Mouse (Mus musculus) midbrain, embryonic 11.5 days (tissue): ENCODE data around the gene 2010300C02Rik. TPM values are rescaled to one million over a fixed set of nuclear protein-coding genes. Genes with fewer than 3 reads are reported as not detected.

Experiments
- ATAC-seq: fragments of 200-750 bp; cut with Nextera tagmentation; 2 replicates; pipeline ENCODE4 v1.8.0; 2017; ENCODE audit warnings: moderate TSS enrichment, moderate library complexity; ENCODE audit not compliant: low FRiP score
- DNase-seq: peaks from one replicate; pipeline ENCODE4 v3.0.0; 2015; ENCODE audit warnings: low spot score; ENCODE audit errors: missing footprints
- H3K27ac ChIP-seq: fragments of 300-500 bp; sonication (generic); 2 replicates; pipeline ENCODE4 v1.5.1; 2014; ENCODE audit warnings: low read depth, low read length
- H3K27me3 ChIP-seq: fragments of 300-500 bp; sonication (generic); 2 replicates; pipeline ENCODE4 v1.6.1; 2014; ENCODE audit warnings: mild to moderate bottlenecking, low read length, moderate library complexity, mixed read lengths; ENCODE audit not compliant: control insufficient read depth, insufficient read depth
- H3K36me3 ChIP-seq: fragments of 300-500 bp; sonication (generic); 2 replicates; pipeline ENCODE4 v1.6.1; 2014; ENCODE audit warnings: mild to moderate bottlenecking, low read length, moderate library complexity, mixed read lengths; ENCODE audit not compliant: control insufficient read depth, insufficient read depth
- H3K4me1 ChIP-seq: fragments of 300-500 bp; sonication (generic); 2 replicates; pipeline ENCODE4 v1.6.1; 2014; ENCODE audit warnings: low read length; ENCODE audit not compliant: control insufficient read depth, insufficient read depth
- H3K4me2 ChIP-seq: fragments of 300-500 bp; sonication (generic); 2 replicates; pipeline ENCODE4 v1.6.1; 2014; ENCODE audit warnings: mild to moderate bottlenecking, moderate library complexity
- H3K4me3 ChIP-seq: fragments of 300-500 bp; sonication (generic); 2 replicates; pipeline ENCODE4 v1.5.1; 2014; ENCODE audit warnings: low read depth, low read length
- H3K9ac ChIP-seq: fragments of 300-500 bp; sonication (generic); 2 replicates; pipeline ENCODE4 v1.6.1; 2014; ENCODE audit warnings: low read length
- H3K9me3 ChIP-seq: fragments of 300-500 bp; sonication (generic); 2 replicates; pipeline ENCODE4 v1.6.1; 2016; ENCODE audit warnings: low read length; ENCODE audit not compliant: control insufficient read depth
- WGBS: fragments of 180-500 bp; shearing (Covaris S2); extraction: QIAGEN DNeasy Blood & Tissue Kit; methylation state at CpG from one replicate; pipeline ENCODE4 v1.1.7; 2014; 5-methylcytosine and 5-hydroxymethylcytosine counted together
- polyA plus RNA-seq: library from polyadenylated mRNA; unstranded; fragments of >200 nt; fragmentation: Nextera tagmentation; extraction: Ambion mirVana; gene quantifications from 2 replicates; pipeline ENCODE4 v1.2.1, GENCODE M21; 2014

2010300C02Rik gene
- polyA plus RNA-seq, 1 experiment from 2014 or later: 0.61 TPM

- Histone ChIP-seq H3K9me3 (no peaks in the 10 kb centered on the region), H3K36me3 (no peaks in the 10 kb centered on the region), H3K9ac (no peak overlapping the region), H3K27me3 (no peaks in the 10 kb centered on the region), H3K4me3 (no peak overlapping the region), H3K4me1 (no peaks in the 10 kb centered on the region), H3K27ac (no peak overlapping the region), H3K4me2 (no peak overlapping the region)
- ATAC-seq: no peak
- DNase-seq: no peak
- 88% methylated on average over 10 of the region's 10 CpGs for WGBS
Observed at GRCm38 (mm10) chr1:37630412-37631210, 89.3 kb downstream of the 2010300C02Rik start.

- no peak for ATAC-seq
- Histone ChIP-seq H3K27me3 (no peaks in the 10 kb centered on the region), H3K36me3 (no peaks in the 10 kb centered on the region), H3K9me3 (no peaks in the 10 kb centered on the region), H3K4me3 (no peak overlapping the region), H3K9ac (no peak overlapping the region), H3K27ac (no peak overlapping the region), H3K4me2 (no peak overlapping the region), H3K4me1 (no peaks in the 10 kb centered on the region)
- WGBS: 93% methylated on average over 5 of the region's 5 CpGs
- DNase-seq: no peak
Observed at GRCm38 (mm10) chr1:37629876-37630275, 90.0 kb downstream of the 2010300C02Rik start.

GRCm38 (mm10) chr1:37628749-37629148 is 91.1 kb downstream of the 2010300C02Rik start:
- DNase-seq (no peak), ATAC-seq (no peak)
- H3K27ac ChIP-seq: no peak overlapping the region
- H3K27me3 ChIP-seq: no peaks in the 10 kb centered on the region
- H3K9me3 ChIP-seq: no peaks in the 10 kb centered on the region
- H3K36me3 ChIP-seq: no peaks in the 10 kb centered on the region
- no peak overlapping the region for H3K4me3 ChIP-seq
- H3K4me2 ChIP-seq: no peak overlapping the region
- WGBS: 73% methylated on average over 6 of the region's 6 CpGs
- no peak overlapping the region for H3K9ac ChIP-seq
- H3K4me1 ChIP-seq: no peaks in the 10 kb centered on the region

GRCm38 (mm10) chr1:37624185-37624584 is 95.7 kb downstream of the 2010300C02Rik start:
- H3K9ac ChIP-seq: no peak overlapping the region
- no peaks in the 10 kb centered on the region for H3K27me3 ChIP-seq
- no peak overlapping the region for H3K4me3 ChIP-seq
- DNase-seq (no peak), ATAC-seq (no peak)
- H3K9me3 ChIP-seq: no peaks in the 10 kb centered on the region
- no peaks in the 10 kb centered on the region for H3K4me1 ChIP-seq
- no peak overlapping the region for H3K27ac ChIP-seq
- 86% methylated on average over 17 of the region's 17 CpGs for WGBS
- no peak overlapping the region for H3K4me2 ChIP-seq
- no peaks in the 10 kb centered on the region for H3K36me3 ChIP-seq

- H3K27ac ChIP-seq: no peak overlapping the region
- no peaks in the 10 kb centered on the region for H3K9me3 ChIP-seq
- H3K4me3 ChIP-seq: no peak overlapping the region
- DNase-seq (no peak), ATAC-seq (no peak)
- H3K36me3 ChIP-seq: no peaks in the 10 kb centered on the region
- H3K27me3 ChIP-seq: no peaks in the 10 kb centered on the region
- no peak overlapping the region for H3K9ac ChIP-seq
- 80% methylated on average over 6 of the region's 6 CpGs for WGBS
- H3K4me2 ChIP-seq: no peak overlapping the region
- no peaks in the 10 kb centered on the region for H3K4me1 ChIP-seq
Observed at GRCm38 (mm10) chr1:37622049-37622448, 97.8 kb downstream of the 2010300C02Rik start.

- H3K9me3 ChIP-seq: no peaks in the 10 kb centered on the region
- peaks cover 2% of the 10 kb centered on the region; the same call in 1 of the 2 replicates for H3K4me1 ChIP-seq
- H3K9ac ChIP-seq: no peak overlapping the region
- no peak for DNase-seq
- 83% methylated on average over 1 of the region's 1 CpGs for WGBS
- H3K4me2 ChIP-seq: no peak overlapping the region
- no peaks in the 10 kb centered on the region for H3K36me3 ChIP-seq
- no peak overlapping the region for H3K4me3 ChIP-seq
- no peaks in the 10 kb centered on the region for H3K27me3 ChIP-seq
- no peak for ATAC-seq
- H3K27ac ChIP-seq: no peak overlapping the region
Observed at GRCm38 (mm10) chr1:37619542-37619941, 100.3 kb downstream of the 2010300C02Rik start.

DNA sequence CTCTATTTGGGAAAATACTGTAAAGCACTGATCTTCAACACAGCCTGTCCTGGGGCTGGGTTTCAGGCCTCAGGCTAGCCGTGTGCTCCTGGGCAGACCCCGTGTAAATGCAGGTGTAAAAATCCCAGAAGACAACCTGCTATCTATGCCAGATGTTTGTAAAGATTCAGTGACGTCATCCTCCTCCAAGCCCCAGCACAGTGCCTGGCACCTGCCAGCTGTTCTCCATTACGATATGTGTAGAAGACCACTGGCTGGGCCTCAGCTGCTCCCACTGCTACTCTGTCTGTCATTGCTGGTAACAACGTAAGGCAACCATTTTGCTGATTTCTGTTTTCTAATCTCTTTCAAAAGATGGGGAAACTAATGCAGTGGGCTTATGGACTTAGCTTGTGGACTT is 102.8 kb downstream of the 2010300C02Rik start:
- ATAC-seq: no peak

DNA sequence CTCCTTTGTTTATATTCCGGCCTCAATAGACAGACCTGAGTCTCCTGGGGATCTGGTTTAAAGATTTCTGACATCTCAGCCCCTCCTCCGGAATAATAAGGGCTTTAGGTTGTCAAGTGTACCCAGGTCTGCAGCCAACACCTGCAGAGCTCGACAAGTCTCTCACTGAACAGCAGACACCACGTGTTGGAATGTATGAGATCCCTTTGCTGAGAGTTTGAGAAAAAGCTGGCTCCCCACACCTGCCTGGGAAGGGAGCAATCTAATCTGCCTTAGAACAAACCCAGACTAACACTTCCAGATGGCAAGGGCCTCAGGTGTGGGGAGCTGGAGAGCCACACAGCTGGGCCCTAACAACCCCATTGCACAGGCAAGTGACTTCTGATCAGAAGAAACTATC is 103.3 kb downstream of the 2010300C02Rik start:
- no peaks in the 10 kb centered on the region for H3K27me3 ChIP-seq
- no peaks in the 10 kb centered on the region for H3K9me3 ChIP-seq
- ATAC-seq (no peak), DNase-seq (peak; percentile 83)
- whole genome bisulfite sequencing: 30% methylated on average over 4 of the region's 4 CpGs
- H3K4me1 ChIP-seq: peaks cover 2% of the 10 kb centered on the region; the same call in 1 of the 2 replicates
- no peak overlapping the region for H3K27ac ChIP-seq
- no peaks in the 10 kb centered on the region for H3K36me3 ChIP-seq
- H3K4me3 ChIP-seq: no peak overlapping the region
- no peak overlapping the region for H3K4me2 ChIP-seq
- H3K9ac ChIP-seq: no peak overlapping the region

More for the DNA sequence above, 102.8 kb downstream of the 2010300C02Rik start:
- no peak overlapping the region for H3K27ac ChIP-seq
- no peak for DNase-seq
- no peaks in the 10 kb centered on the region for H3K9me3 ChIP-seq
- no peak overlapping the region for H3K4me3 ChIP-seq
- no peaks in the 10 kb centered on the region for H3K27me3 ChIP-seq
- no peaks in the 10 kb centered on the region for H3K36me3 ChIP-seq
- no peak overlapping the region for H3K4me2 ChIP-seq
- no peak overlapping the region for H3K9ac ChIP-seq
- 86% methylated on average over 5 of the region's 5 CpGs for WGBS
- H3K4me1 ChIP-seq: peaks cover 2% of the 10 kb centered on the region; the same call in 1 of the 2 replicates

DNA sequence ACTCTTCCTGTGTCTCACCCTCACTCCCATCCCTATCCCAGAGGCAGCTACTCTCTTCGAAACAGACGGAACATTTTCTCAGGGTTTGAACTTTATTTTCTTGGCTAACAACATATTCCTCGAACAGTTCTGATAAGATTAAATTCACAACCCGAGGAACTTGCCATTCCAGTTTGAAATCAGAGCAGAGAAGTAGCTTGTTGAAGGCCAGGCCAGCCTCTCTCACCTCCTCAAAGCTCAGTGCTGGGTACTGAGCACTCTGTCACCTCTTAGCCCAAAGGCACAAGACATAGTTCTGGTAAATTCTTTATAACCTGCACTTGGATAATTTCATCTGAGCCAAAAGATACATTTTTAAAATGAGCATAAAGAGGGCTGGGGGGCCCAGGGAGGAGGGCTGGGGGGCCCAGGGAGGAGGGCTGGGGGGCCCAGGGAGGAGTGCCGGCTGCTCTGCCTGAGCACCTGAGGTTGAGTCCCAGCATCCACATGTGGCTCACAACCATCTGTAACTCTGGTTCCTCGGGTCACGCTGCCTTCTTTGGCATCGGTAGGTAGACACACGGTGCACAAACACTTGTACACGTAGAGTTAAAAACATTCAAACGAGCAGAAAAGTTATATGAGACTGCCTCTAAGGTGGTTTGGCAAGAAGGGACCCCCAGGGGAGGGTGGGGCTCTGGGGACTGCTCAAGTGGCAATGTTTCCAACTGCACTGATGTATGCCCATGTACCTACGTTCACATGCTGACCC is 104.4 kb downstream of the 2010300C02Rik start:
- Histone ChIP-seq H3K27me3 (no peaks in the 10 kb centered on the region), H3K36me3 (no peaks in the 10 kb centered on the region), H3K27ac (no peak overlapping the region), H3K9ac (no peak overlapping the region), H3K4me1 (peaks cover 2% of the 10 kb centered on the region; the same call in 1 of the 2 replicates), H3K9me3 (no peaks in the 10 kb centered on the region), H3K4me3 (no peak overlapping the region), H3K4me2 (no peak overlapping the region)
- ATAC-seq: no peak
- WGBS: 88% methylated on average over 12 of the region's 12 CpGs
- no peak for DNase-seq
